Mouse (Mus musculus) midbrain, embryonic 12.5 days (tissue): ENCODE results near the gene Tex2. TPM values are rescaled to one million over a fixed set of nuclear protein-coding genes. Genes with fewer than 3 reads are reported as not detected.

Source experiments
- ATAC-seq: fragments of 200-750 bp; cut with Nextera tagmentation; 2 replicates; pipeline ENCODE4 v1.8.0; 2017; ENCODE audit warnings: low read depth, moderate TSS enrichment, moderate library complexity; ENCODE audit not compliant: low FRiP score
- H3K27ac ChIP-seq: fragments of 300-500 bp; sonication (generic); replicated peaks from 2 replicates; pipeline ENCODE4 v1.5.1; 2016; ENCODE audit warnings: mild to moderate bottlenecking
- H3K27me3 ChIP-seq: fragments of 300-500 bp; sonication (generic); 2 replicates; pipeline ENCODE4 v1.6.1; 2016; ENCODE audit warnings: mild to moderate bottlenecking
- H3K36me3 ChIP-seq: fragments of 300-500 bp; sonication (generic); 2 replicates; pipeline ENCODE4 v1.6.1; 2016
- H3K4me1 ChIP-seq: fragments of 300-500 bp; sonication (generic); 2 replicates; pipeline ENCODE4 v1.6.1; 2016
- H3K4me2 ChIP-seq: fragments of 300-500 bp; sonication (generic); replicated peaks from 2 replicates; pipeline ENCODE4 v1.6.1; 2016; ENCODE audit warnings: mild to moderate bottlenecking, moderate library complexity
- H3K4me3 ChIP-seq: fragments of 300-500 bp; sonication (generic); 2 replicates; pipeline ENCODE4 v1.5.1; 2016; ENCODE audit warnings: mild to moderate bottlenecking
- H3K9ac ChIP-seq: fragments of 300-500 bp; sonication (generic); replicated peaks from 2 replicates; pipeline ENCODE4 v1.6.1; 2016; ENCODE audit warnings: mild to moderate bottlenecking, moderate library complexity
- H3K9me3 ChIP-seq: fragments of 300-500 bp; sonication (generic); 2 replicates; pipeline ENCODE4 v1.6.1; 2016; ENCODE audit warnings: mild to moderate bottlenecking
- WGBS: fragments of 180-500 bp; shearing (Covaris S2); methylation state at CpG from one replicate; pipeline ENCODE4 v1.1.7; 2016; 5-methylcytosine and 5-hydroxymethylcytosine counted together
- polyA plus RNA-seq: library from polyadenylated mRNA; unstranded; fragments of >200 nt; fragmentation: Nextera tagmentation; extraction: Ambion mirVana; gene quantifications from 2 replicates; pipeline ENCODE4 v1.2.1, GENCODE M21; 2016

Tex2 gene
- polyA plus RNA-seq, 1 experiment from 2014 or later, result 12.1 TPM

- Histone ChIP-seq H3K4me1 (no peaks in the 10 kb centered on the region), H3K4me2 (no peak overlapping the region), H3K27me3 (no peaks in the 10 kb centered on the region), H3K36me3 (peaks cover 10% of the 10 kb centered on the region; the same call in 1 of the 2 replicates), H3K27ac (no peak overlapping the region), H3K4me3 (no peak overlapping the region), H3K9ac (no peak overlapping the region), H3K9me3 (no peaks in the 10 kb centered on the region)
- 82% methylated on average over 5 of the region's 5 CpGs for WGBS
- ATAC-seq, result no peak
Measured at GRCm38 (mm10) chr11:106529786-106530185, 83.4 kb downstream of the Tex2 start.

DNA sequence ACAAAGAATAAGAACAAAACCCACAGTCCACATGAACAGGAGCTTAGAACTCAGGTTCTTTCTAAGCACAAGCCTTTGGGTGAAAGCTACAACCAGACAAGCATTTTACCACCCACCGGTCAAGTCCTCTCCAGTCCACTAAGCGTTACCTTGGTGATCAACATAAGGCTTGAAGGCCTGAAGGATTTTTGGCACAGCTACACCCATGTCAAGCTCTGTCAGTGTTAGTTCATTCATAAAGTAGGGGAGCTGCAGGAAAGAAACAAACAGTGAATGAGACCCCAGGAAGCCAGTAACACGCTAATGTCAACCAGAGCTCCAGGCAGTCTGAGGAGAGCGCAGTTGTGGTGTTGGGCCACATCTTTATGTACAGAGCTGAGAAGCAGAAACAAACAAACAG lies 84.1 kb downstream of the Tex2 start:
- 71% methylated on average over 4 of the region's 4 CpGs for WGBS
- H3K4me2 ChIP-seq, result no peak overlapping the region
- H3K4me1 ChIP-seq, result no peaks in the 10 kb centered on the region
- H3K27ac ChIP-seq, result no peak overlapping the region
- H3K27me3 ChIP-seq, result no peaks in the 10 kb centered on the region
- ATAC-seq, result no peak
- no peak overlapping the region for H3K9ac ChIP-seq
- H3K9me3 ChIP-seq, result no peaks in the 10 kb centered on the region
- no peak overlapping the region for H3K4me3 ChIP-seq
- peaks cover 10% of the 10 kb centered on the region; the same call in 1 of the 2 replicates for H3K36me3 ChIP-seq

DNA sequence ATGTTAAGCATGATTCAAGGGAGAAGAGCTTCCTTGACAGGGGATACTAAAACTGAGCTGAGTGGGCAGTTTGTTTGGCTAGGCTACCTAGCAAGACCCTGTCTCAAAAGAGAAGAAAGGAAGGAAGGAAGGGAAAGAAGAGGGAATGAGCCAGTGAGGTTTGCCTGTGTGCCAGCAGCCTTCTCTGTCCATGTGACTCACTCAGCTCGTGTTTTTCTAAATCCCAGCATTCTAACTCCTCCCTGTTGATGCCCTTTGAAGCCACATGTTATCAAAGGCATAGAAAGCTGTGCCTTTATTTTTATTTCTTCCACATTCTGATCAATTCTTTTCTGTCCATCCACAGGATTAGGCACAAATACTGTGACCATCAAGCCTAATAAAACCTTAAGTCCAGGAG lies 85.3 kb downstream of the Tex2 start:
- ATAC-seq, result no peak
- WGBS, result 5% methylated on average over 1 of the region's 1 CpGs
- no peak overlapping the region for H3K4me3 ChIP-seq
- H3K9ac ChIP-seq, result no peak overlapping the region
- no peaks in the 10 kb centered on the region for H3K27me3 ChIP-seq
- H3K4me1 ChIP-seq, result no peaks in the 10 kb centered on the region
- no peak overlapping the region for H3K4me2 ChIP-seq
- H3K36me3 ChIP-seq, result peaks cover 9% of the 10 kb centered on the region; the same call in 1 of the 2 replicates
- no peaks in the 10 kb centered on the region for H3K9me3 ChIP-seq
- no peak overlapping the region for H3K27ac ChIP-seq

GRCm38 (mm10) chr11:106527147-106527821 lies 85.9 kb downstream of the Tex2 start:
- Histone ChIP-seq H3K4me2 (no peak overlapping the region), H3K9me3 (no peaks in the 10 kb centered on the region), H3K9ac (no peak overlapping the region), H3K36me3 (0 out of 2 replicates have a peak, but pooled peaks cover 6% of the 10 kb centered on the region), H3K4me1 (no peaks in the 10 kb centered on the region), H3K4me3 (no peak overlapping the region), H3K27me3 (no peaks in the 10 kb centered on the region), H3K27ac (no peak overlapping the region)
- ATAC-seq, result no peak
- 35% methylated on average over 10 of the region's 10 CpGs for WGBS

DNA sequence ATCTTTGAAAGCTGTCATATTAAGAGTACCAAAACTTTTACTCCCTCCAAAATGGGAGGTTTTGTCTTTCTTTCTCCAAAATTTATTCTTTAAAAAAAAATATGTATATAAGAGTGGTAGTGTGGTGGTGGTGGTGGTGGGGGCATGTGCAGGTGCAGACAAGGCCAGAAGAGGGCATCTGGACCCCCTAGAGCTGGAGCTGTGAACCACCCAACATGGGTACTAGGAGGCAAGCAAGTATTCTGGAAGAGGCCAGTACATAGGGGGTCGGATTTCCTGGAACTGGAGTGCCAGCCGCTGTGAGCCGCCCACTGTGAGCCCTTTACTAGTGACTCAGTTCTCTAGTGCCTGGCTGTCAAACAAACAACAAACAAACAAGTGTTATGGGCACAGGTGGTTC lies 90.7 kb downstream of the Tex2 start:
- Histone ChIP-seq H3K9ac (no peak overlapping the region), H3K4me1 (peaks cover 26% of the 10 kb centered on the region), H3K27me3 (no peaks in the 10 kb centered on the region), H3K4me3 (no peak overlapping the region), H3K4me2 (no peak overlapping the region), H3K27ac (no peak overlapping the region), H3K9me3 (no peaks in the 10 kb centered on the region), H3K36me3 (no peaks in the 10 kb centered on the region)
- 38% methylated on average over 3 of the region's 3 CpGs for WGBS
- no peak for ATAC-seq

DNA sequence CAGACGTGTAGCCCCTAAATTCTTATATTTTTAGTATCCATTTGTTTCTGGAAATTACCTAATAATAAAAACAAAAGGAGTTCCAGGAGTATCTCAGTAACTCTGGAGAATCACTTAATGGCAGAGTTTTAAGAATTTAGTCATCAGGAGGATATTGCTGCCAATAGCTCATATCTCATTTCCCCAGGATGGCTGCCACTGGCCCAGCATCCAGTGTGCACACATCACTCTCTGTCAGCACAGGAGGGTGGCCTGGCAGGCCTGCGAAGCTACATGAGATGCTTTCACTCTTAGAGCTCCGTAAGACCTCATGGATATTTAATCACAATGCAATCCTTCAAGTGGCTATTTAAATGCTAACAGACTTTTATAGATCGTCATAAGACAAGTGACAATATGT lies 91.6 kb downstream of the Tex2 start:
- H3K4me2 ChIP-seq, result no peak overlapping the region

GRCm38 (mm10) chr11:106520404-106520803 lies 92.8 kb downstream of the Tex2 start:
- Histone ChIP-seq H3K27me3 (no peaks in the 10 kb centered on the region), H3K27ac (peak overlapping the region; percentile 49), H3K4me2 (no peak overlapping the region), H3K4me1 (peaks cover 26% of the 10 kb centered on the region), H3K36me3 (no peaks in the 10 kb centered on the region), H3K9me3 (no peaks in the 10 kb centered on the region), H3K4me3 (no peak overlapping the region), H3K9ac (no peak overlapping the region)
- no peak for ATAC-seq
- 2% methylated on average over 3 of the region's 3 CpGs for WGBS

More for the DNA sequence above, 91.6 kb downstream of the Tex2 start:
- no peak for ATAC-seq
- Histone ChIP-seq H3K9ac (no peak overlapping the region), H3K9me3 (no peaks in the 10 kb centered on the region), H3K27me3 (no peaks in the 10 kb centered on the region), H3K4me1 (peaks cover 26% of the 10 kb centered on the region), H3K27ac (no peak overlapping the region), H3K36me3 (no peaks in the 10 kb centered on the region), H3K4me3 (no peak overlapping the region)
- 30% methylated on average over 4 of the region's 4 CpGs for WGBS

GRCm38 (mm10) chr11:106519519-106519918 lies 93.7 kb downstream of the Tex2 start:
- Histone ChIP-seq H3K4me3 (no peak overlapping the region), H3K36me3 (no peaks in the 10 kb centered on the region), H3K9ac (no peak overlapping the region), H3K9me3 (no peaks in the 10 kb centered on the region), H3K4me1 (peaks cover 29% of the 10 kb centered on the region), H3K4me2 (no peak overlapping the region), H3K27ac (no peak overlapping the region), H3K27me3 (no peaks in the 10 kb centered on the region)
- ATAC-seq, result peak; percentile 47; the same call in 1 of the 2 replicates
- 35% methylated on average over 4 of the region's 4 CpGs for WGBS

GRCm38 (mm10) chr11:106518391-106518790 lies 94.8 kb downstream of the Tex2 start:
- Histone ChIP-seq H3K36me3 (no peaks in the 10 kb centered on the region), H3K27ac (0 out of 2 replicates have a peak overlapping the region, but pooled peaks have one; percentile 20), H3K4me1 (peaks cover 32% of the 10 kb centered on the region), H3K9me3 (no peaks in the 10 kb centered on the region), H3K27me3 (no peaks in the 10 kb centered on the region), H3K9ac (no peak overlapping the region), H3K4me2 (no peak overlapping the region), H3K4me3 (no peak overlapping the region)
- 50% methylated on average over 4 of the region's 4 CpGs for WGBS
- ATAC-seq, result no peak

- WGBS, result 69% methylated on average over 16 of the region's 16 CpGs
- Histone ChIP-seq H3K4me2 (no peak overlapping the region), H3K9ac (no peak overlapping the region), H3K9me3 (no peaks in the 10 kb centered on the region), H3K27ac (0 out of 2 replicates have a peak overlapping the region, but pooled peaks have one; percentile 20), H3K27me3 (no peaks in the 10 kb centered on the region), H3K36me3 (no peaks in the 10 kb centered on the region), H3K4me1 (peaks cover 18% of the 10 kb centered on the region), H3K4me3 (no peak overlapping the region)
- ATAC-seq, result no peak
Measured at GRCm38 (mm10) chr11:106515079-106515745, 98.0 kb downstream of the Tex2 start.

- Histone ChIP-seq H3K9ac (no peak overlapping the region; the same call in 1 of the 2 replicates), H3K27ac (no peak overlapping the region)
Measured at GRCm38 (mm10) chr11:106514446-106514845, 98.8 kb downstream of the Tex2 start.

DNA sequence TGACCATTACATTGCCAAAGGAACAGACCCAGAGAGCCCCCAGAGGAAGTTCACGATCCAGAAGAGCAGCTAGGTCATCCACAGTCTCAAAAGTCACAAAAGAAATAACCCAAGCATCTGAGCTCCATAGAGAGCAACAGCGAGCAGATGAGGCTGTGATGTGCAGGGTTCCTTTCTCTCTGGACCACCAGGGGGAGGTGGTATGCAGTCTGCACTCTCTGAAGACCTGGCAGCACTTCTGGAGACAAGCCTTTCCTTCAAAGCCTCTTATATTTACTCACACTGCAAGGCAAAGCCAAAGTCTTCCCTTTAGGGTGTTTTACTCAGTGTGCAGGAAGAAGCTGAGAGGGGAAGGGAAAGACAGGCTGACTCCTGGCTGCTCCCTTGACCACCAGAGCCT lies 100.1 kb downstream of the Tex2 start:
- H3K9me3 ChIP-seq, result no peaks in the 10 kb centered on the region
- 36% methylated on average over 2 of the region's 2 CpGs for WGBS
- H3K4me3 ChIP-seq, result no peak overlapping the region
- H3K4me1 ChIP-seq, result 0 out of 2 replicates have a peak, but pooled peaks cover 6% of the 10 kb centered on the region
- H3K27me3 ChIP-seq, result no peaks in the 10 kb centered on the region
- ATAC-seq, result no peak
- peaks cover 11% of the 10 kb centered on the region for H3K36me3 ChIP-seq
- peak overlapping the region; percentile 31; the same call in 1 of the 2 replicates for H3K9ac ChIP-seq
- no peak overlapping the region for H3K27ac ChIP-seq
- H3K4me2 ChIP-seq, result no peak overlapping the region

More at GRCm38 (mm10) chr11:106514446-106514845, 98.8 kb downstream of the Tex2 start:
- no peak overlapping the region for H3K4me2 ChIP-seq
- no peaks in the 10 kb centered on the region for H3K9me3 ChIP-seq
- no peak for ATAC-seq
- no peaks in the 10 kb centered on the region for H3K27me3 ChIP-seq
- no peak overlapping the region for H3K4me3 ChIP-seq
- H3K4me1 ChIP-seq, result peaks cover 11% of the 10 kb centered on the region
- no peaks in the 10 kb centered on the region for H3K36me3 ChIP-seq
- 55% methylated on average over 5 of the region's 5 CpGs for WGBS
